Mouse (Mus musculus): Measurements from ENCODE around the gene Zbtb5.

GRCm38 (mm10) chr4:44978175-44978574, 34.0 kb downstream of the Zbtb5 start:
- TF ChIP-seq POLR2A (IDR thresholded peaks at IDR 0.05; ENCODE audit: insufficient read depth, low read length) (no peak), CTCF (IDR thresholded peaks at IDR 0.05; ENCODE audit: low read depth, low read length) (no peak), EP300 (IDR thresholded peaks at IDR 0.05; ENCODE audit: insufficient read depth, low read depth, low read length) (no peak)
